Mouse (Mus musculus) small intestine, adult 2 months (tissue): Measurements from ENCODE around the gene Il17ra.

ENCODE experiments used
- CTCF ChIP-seq: fragments of 200-500 bp; IDR thresholded peaks from 2 replicates; pipeline ENCODE4 v1.5.1; 2012; ENCODE audit warnings: low read depth, mild to moderate bottlenecking, control low read depth, inconsistent platforms, low read length, moderate library complexity, mixed read lengths; ENCODE audit not compliant: insufficient replicate concordance, insufficient read length; ENCODE audit errors: extremely low read depth
- POLR2A ChIP-seq: fragments of 200-500 bp; IDR thresholded peaks from 2 replicates; pipeline ENCODE4 v1.6.1; 2012; ENCODE audit warnings: low read depth, mild to moderate bottlenecking, control low read depth, inconsistent platforms, low read length, moderate library complexity

DNA sequence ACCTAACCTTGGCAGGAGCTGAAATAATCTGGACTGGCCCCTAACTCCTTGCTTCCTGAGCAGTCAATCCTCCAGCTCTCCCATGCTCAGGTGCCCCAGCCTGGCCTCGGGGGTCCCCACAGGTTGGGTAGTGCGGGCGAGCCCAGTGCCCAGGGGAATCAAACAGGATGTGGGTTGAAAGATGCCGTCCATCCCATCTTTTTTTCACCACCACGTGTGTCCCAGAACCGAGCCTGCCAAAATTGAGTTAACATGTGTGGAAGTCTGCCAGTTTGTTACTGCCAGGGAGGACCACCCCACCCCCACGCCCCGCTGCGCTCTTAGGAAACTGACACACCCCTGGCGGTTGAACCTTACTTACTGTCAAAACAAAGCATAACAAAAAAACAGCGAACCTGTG is 837 bp downstream of the Il17ra start:
- TF ChIP-seq POLR2A (no peak), CTCF (no peak)
